17 mouse cellular contexts compared by ENCODE assay signal in the genomic region with DNA sequence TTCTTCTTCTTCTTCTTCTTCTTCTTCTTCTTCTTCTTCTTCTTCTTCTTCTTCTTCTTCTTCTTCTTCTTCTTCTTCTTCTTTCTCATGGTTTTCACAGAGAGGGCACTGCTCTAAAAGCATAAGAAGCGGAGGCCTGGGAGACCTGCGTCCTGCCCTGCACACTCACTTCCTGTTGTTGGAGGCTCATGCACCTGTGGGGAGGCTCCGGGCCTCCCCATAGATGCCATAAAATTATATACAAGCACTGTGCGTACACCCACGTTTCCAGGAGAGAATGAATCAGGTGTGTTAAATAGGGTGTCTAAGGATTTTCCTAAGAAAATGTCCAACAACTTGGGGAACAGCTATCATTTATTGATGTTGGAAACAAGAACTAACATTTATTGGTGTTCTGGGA.
"Had no signal": no experiment of that assay in that cellular context is flagged by ENCODE, and none has a peak within 500 bp of the region (broad histone marks: within the 10 kb centered on the region; RNA-seq: fewer than 3 reads in every experiment).

No protein-coding gene starts in this region.

- ATAC-seq: inflammation-experienced regulatory T-cells, adult 6 months; lung, postnatal 0 days; midbrain, embryonic 15.5 days had no signal

- H3K4me2 ChIP-seq: liver, embryonic 13.5 days; lung, embryonic 14.5 days; midbrain, embryonic 12.5 days; midbrain, embryonic 15.5 days; neural tube, embryonic 12.5 days; neural tube, embryonic 15.5 days had no signal

- DNase-seq: layer of hippocampus, adult 9-11 months; liver; liver, embryonic 13.5 days; lung, embryonic 14.5 days; right cerebral cortex, adult 18-20 months; right cerebral cortex, postnatal 14 days; right cerebral cortex, postnatal 4 days had no signal

- H3K27me3 ChIP-seq: liver, embryonic 13.5 days; midbrain, embryonic 15.5 days; neural tube, embryonic 12.5 days; neural tube, embryonic 15.5 days had no signal

- H3K27ac ChIP-seq: kidney, postnatal 0 days; layer of hippocampus, adult 2 months; liver, embryonic 13.5 days; macrophage; midbrain, embryonic 12.5 days; midbrain, embryonic 15.5 days; neural tube, embryonic 12.5 days; neural tube, embryonic 15.5 days; stomach, postnatal 0 days had no signal

- H3K4me1 ChIP-seq: midbrain, embryonic 12.5 days; midbrain, embryonic 15.5 days; neural tube, embryonic 12.5 days had no signal

- H3K9ac ChIP-seq: liver, embryonic 13.5 days; lung, embryonic 14.5 days; midbrain, embryonic 12.5 days; midbrain, embryonic 15.5 days; neural tube, embryonic 12.5 days; neural tube, embryonic 15.5 days had no signal

- H3K36me3 ChIP-seq: liver, embryonic 13.5 days; midbrain, embryonic 12.5 days; midbrain, embryonic 15.5 days; neural tube, embryonic 12.5 days; neural tube, embryonic 15.5 days had no signal

- H3K9me3 ChIP-seq: liver, embryonic 13.5 days; midbrain, embryonic 12.5 days; midbrain, embryonic 15.5 days; neural tube, embryonic 12.5 days; neural tube, embryonic 15.5 days had no signal

- H3K4me3 ChIP-seq: layer of hippocampus, adult 2 months; liver, embryonic 13.5 days; midbrain, embryonic 12.5 days; midbrain, embryonic 15.5 days; neural tube, embryonic 12.5 days; neural tube, embryonic 15.5 days had no signal
